Mouse (Mus musculus): ENCODE measurements at regions not wholly inside any gene's neighbourhood (a gene's known extent, or its start where the extent isn't known, plus 50 kb on each side); places are given as distances from the start of the nearest gene placed in this dataset.

GRCm38 (mm10) chr2:147297876-147298498 is 63.7 kb upstream of the Pax1 start:
- TF ChIP-seq CTCF (IDR thresholded peaks at IDR 0.05; ENCODE audit: borderline replicate concordance, insufficient read depth, low read depth, low read length) (no peak), POLR2A (IDR thresholded peaks at IDR 0.05; ENCODE audit: borderline replicate concordance, insufficient read depth, low read length) (no peak)
